In the genomic region with DNA sequence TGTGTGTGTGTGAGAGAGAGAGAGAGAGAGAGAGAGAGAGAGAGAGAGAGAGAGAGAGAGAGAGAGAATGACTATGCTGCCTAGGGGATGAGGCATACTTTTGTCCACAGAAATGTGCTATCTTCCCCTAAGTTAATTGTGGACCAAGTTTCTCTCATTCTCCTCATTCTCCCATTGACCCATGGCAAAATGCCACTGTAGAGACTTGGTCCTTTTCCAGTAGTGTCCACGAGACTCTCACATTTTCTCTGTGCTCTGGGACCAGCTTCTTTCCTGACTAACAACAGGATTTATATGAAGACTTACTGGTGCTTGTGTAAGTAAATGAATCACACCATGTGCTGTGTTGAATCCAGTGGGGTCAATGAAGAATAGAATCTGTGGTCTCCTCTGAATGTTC, we compare ENCODE assay signal across 35 mouse cellular contexts.
"Had no signal": no experiment of that assay in that cellular context is flagged by ENCODE, and none has a peak within 500 bp of the region (broad histone marks: within the 10 kb centered on the region; RNA-seq: fewer than 3 reads in every experiment).

No protein-coding gene starts in this region.

- H3K4me2 ChIP-seq: heart, embryonic 11.5 days; heart, embryonic 12.5 days; heart, embryonic 13.5 days; heart, embryonic 15.5 days; hindbrain, embryonic 12.5 days; hindbrain, embryonic 13.5 days; hindbrain, embryonic 14.5 days; hindbrain, embryonic 15.5 days; intestine, embryonic 15.5 days; kidney, embryonic 15.5 days had no signal

- H3K9me3 ChIP-seq: heart, embryonic 10.5 days; heart, embryonic 12.5 days; heart, embryonic 13.5 days; heart, embryonic 15.5 days; hindbrain, embryonic 10.5 days; hindbrain, embryonic 12.5 days; hindbrain, embryonic 13.5 days; hindbrain, embryonic 15.5 days; intestine, embryonic 15.5 days; kidney, embryonic 15.5 days had no signal

- H3K4me1 ChIP-seq: heart, embryonic 10.5 days; heart, embryonic 12.5 days; heart, embryonic 13.5 days; heart, embryonic 15.5 days; intestine, embryonic 15.5 days; kidney, embryonic 15.5 days had no signal

- H3K27me3 ChIP-seq: heart, embryonic 12.5 days; heart, embryonic 13.5 days; heart, embryonic 15.5 days; hindbrain, embryonic 12.5 days; hindbrain, embryonic 13.5 days; hindbrain, embryonic 15.5 days; intestine, embryonic 15.5 days; kidney, embryonic 15.5 days had no signal

- H3K9ac ChIP-seq: heart, embryonic 12.5 days; heart, embryonic 13.5 days; heart, embryonic 15.5 days; hindbrain, embryonic 12.5 days; hindbrain, embryonic 13.5 days; hindbrain, embryonic 14.5 days; hindbrain, embryonic 15.5 days; intestine, embryonic 15.5 days; kidney, embryonic 15.5 days had no signal

- ATAC-seq: hindbrain, postnatal 0 days; inflammation-experienced regulatory T-cells, adult 6 months; intestine, embryonic 15.5 days; intestine, embryonic 16.5 days; intestine, postnatal 0 days had no signal

- H3K27ac ChIP-seq: heart, embryonic 10.5 days; heart, embryonic 13.5 days; heart, embryonic 15.5 days; hindbrain, embryonic 10.5 days; hindbrain, embryonic 12.5 days; hindbrain, embryonic 13.5 days; hindbrain, embryonic 14.5 days; hindbrain, embryonic 15.5 days; hindbrain, postnatal 0 days; intestine, embryonic 15.5 days; kidney, embryonic 15.5 days; kidney, postnatal 0 days; layer of hippocampus, adult 2 months; left cerebral cortex, adult 2 months had no signal

- H3K36me3 ChIP-seq: heart, embryonic 10.5 days; heart, embryonic 12.5 days; heart, embryonic 13.5 days; heart, embryonic 15.5 days; hindbrain, embryonic 10.5 days; hindbrain, embryonic 12.5 days; hindbrain, embryonic 13.5 days; hindbrain, embryonic 15.5 days; intestine, embryonic 15.5 days; kidney, embryonic 15.5 days had no signal

- H3K4me3 ChIP-seq: heart, embryonic 10.5 days; heart, embryonic 12.5 days; heart, embryonic 13.5 days; heart, embryonic 15.5 days; hindbrain, embryonic 10.5 days; hindbrain, embryonic 12.5 days; hindbrain, embryonic 13.5 days; hindbrain, embryonic 15.5 days; intestine, embryonic 15.5 days; kidney, embryonic 15.5 days; layer of hippocampus, adult 2 months; left cerebral cortex, adult 2 months had no signal

- DNase-seq: heart, postnatal 10 days; heart, postnatal 14 days; heart, postnatal 36 days; heart, postnatal 4 days; kidney, adult 11 months; kidney, adult 18-20 months; kidney, adult 2 months; kidney, adult 8-10 months; kidney, adult 9 months; kidney, postnatal 10 days; kidney, postnatal 14 days; kidney, postnatal 25 days; kidney, postnatal 36 days; kidney, postnatal 4 days; layer of hippocampus, adult 9-11 months; layer of hippocampus, postnatal 36 days had no signal
